Mouse (Mus musculus) cortical plate, adult 2 months (tissue): ENCODE measurements around the gene Nf1.

ENCODE experiments used
- CTCF ChIP-seq: fragments of 200-500 bp; IDR thresholded peaks from 2 replicates; pipeline ENCODE4 v1.5.1; 2011; ENCODE audit warnings: mild to moderate bottlenecking, control low read depth, low read length; ENCODE audit not compliant: insufficient read depth; ENCODE audit errors: extremely low read depth
- POLR2A ChIP-seq: fragments of 200-500 bp; IDR thresholded peaks from 2 replicates; pipeline ENCODE4 v1.6.1; 2011; ENCODE audit warnings: mild to moderate bottlenecking, low read length, control low read depth; ENCODE audit not compliant: insufficient read depth; ENCODE audit errors: extremely low read depth

DNA sequence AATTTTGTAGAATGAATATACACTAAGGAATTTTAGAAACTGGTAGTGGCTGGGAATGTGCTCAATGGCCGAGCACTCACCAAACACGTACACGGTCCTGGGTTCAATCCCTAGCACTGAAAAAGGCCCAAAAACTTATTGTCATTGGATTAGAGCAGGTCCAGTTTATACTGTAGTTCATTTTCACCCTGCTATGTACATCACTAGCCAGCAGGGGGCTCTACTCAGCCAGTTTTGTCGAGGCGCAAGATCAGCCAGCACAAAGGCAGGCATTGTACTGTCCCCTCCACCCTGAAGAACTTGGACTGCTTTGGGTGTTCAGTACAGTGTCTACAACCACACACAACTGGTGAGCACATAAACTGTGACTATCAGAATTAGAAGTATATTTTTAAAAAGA lies 244.7 kb downstream of the Nf1 start:
- TF ChIP-seq CTCF: peak; percentile 87
- TF ChIP-seq POLR2A: no peak
